Mouse (Mus musculus) adrenal gland, postnatal 14 days (tissue): ENCODE data around the gene Kcng4. TPM values are rescaled to one million over a fixed set of nuclear protein-coding genes. Genes with fewer than 3 reads are reported as not detected.

Experiments
- DNase-seq: peaks from one replicate; pipeline ENCODE4 v3.0.0; 2021; ENCODE audit warnings: mixed read lengths
- long read RNA-seq, 2 experiments: library from polyadenylated mRNA; stranded (forward); transcript quantifications; one replicate each; pipeline ENCODE4 v2.0.0; 2021
- total RNA-seq: library from RNA; stranded (reverse); gene quantifications from 2 replicates; pipeline ENCODE4 v1.2.3, GENCODE M21; 2021

Kcng4 gene
- total RNA-seq, result 0.41 and 0.74 TPM in 2 replicates
- long read RNA-seq, experiment 1, partial matches to known transcripts, result 0 of 1 reads
- long read RNA-seq, experiment 1, other reads (novel, unspliced or antisense), result 1 of 1 reads
- long read RNA-seq, experiment 2, result 0 reads

DNA sequence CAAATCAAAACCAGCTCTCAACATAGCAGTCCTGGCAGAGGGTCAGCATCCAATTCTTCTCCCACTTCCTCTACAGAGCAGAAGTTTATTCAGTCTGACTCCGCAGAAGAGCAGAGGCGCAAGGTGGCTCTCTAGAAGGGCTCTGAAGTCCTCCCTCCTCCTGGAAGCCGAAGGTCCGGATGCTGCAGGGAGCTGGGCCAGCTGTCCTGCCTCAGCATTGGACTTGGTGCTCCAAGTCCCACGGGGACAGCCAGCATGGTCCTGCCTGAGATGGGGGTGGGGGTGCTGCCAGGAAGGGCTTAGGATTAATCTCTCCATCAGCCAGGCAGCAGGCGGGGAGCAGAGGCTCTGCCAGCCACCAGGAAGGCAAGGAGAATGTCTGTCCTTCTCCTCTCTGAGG lies at the start of gene Kcng4:
TSS of gene Kcng4 (minus strand) at position 303 of the 400 bp plus-strand sequence.
- peak; percentile 44 for DNase-seq

DNA sequence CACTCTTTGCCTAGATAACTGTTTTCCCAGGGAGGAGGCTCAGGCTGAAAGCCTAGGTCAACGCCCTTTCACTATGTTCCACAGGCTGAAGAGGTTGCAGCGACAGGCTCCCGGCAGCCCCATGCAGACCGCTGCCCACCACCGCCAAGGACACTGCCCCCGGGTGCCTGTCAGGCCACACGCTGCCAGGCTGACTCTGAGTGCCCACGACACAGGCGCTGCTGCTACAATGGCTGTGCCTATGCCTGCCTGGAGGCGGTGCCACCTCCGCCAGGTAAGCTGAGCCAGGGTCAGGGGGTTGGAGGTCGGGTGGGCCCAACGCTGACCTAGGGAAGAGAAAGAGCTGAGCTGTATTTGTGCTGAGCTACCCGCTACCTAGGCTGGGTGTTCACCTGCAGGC lies 43.7 kb upstream of the Kcng4 start:
- peak; percentile 51 for DNase-seq

DNA sequence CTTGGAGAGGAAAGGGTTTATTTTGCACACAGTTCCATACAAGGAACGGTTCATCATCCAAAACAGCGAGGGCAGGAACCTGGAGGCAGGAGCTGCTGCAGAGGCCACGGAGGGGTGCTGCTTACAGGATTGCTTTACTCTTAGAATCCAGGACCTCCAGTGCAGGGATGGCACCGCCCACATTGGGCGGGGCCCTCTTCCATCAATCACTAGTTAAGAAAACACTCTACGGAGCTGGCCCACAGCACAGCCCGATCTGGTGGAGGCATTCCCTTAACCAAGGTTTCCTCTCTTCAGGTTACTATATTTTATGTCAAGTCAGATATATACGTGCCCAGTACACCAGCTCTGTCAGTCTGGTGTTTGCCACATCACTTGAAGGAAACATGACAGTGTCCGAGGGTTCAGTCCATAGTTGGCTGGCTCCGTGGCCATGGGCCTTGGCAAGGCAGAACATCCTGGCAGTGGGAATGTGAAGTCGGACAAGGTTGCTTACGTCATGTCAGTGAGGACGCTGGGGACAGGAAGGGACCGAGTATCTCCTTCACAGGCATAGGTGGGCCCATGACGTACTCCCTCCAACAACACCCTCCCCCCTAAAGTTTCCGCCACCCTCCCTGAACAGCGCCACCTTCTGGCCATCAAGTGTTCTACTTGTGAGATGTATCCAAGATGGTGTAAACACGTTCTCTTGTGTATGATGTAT lies 42.8 kb upstream of the Kcng4 start:
- peak; percentile 86 for DNase-seq

DNA sequence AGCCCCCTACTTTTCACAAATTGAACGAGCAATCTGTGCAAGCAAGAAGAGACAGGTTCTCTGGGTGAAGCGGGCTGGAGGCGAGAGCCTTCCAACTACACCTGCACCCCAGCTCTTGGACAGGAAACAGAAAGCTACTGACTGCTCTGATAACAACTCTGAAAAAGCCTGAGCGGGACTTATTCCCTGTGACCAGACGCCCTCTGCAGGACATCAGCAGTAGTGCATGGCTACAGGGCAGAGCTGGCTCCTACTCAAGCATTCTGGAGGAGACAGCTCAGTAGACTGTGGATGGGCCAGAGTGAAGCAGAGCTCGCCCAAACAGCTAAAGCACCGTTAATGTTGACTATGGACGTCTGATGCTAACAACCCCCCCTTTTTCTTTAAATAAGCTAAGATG lies 40.9 kb upstream of the Kcng4 start:
- peak; percentile 94 for DNase-seq

DNA sequence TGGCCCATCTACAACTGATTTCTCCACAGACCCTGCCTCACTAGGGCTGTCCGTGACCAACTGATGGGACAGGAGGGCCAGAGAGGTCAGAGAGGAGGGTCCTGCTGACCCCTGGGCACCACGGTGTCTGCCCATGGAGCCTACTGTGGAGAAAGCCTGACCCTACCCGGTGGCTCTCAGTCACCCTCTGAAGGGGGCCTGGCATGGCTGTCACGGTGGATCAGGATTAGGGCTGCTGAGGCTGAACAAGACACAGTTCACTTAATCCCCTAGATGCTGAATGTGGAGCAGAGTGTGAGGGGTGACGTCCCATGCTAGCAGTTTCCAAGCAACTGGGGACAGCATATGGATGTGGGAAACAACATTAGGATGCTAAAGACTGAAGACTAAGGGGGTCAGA lies 40.0 kb upstream of the Kcng4 start:
- no peak for DNase-seq

DNA sequence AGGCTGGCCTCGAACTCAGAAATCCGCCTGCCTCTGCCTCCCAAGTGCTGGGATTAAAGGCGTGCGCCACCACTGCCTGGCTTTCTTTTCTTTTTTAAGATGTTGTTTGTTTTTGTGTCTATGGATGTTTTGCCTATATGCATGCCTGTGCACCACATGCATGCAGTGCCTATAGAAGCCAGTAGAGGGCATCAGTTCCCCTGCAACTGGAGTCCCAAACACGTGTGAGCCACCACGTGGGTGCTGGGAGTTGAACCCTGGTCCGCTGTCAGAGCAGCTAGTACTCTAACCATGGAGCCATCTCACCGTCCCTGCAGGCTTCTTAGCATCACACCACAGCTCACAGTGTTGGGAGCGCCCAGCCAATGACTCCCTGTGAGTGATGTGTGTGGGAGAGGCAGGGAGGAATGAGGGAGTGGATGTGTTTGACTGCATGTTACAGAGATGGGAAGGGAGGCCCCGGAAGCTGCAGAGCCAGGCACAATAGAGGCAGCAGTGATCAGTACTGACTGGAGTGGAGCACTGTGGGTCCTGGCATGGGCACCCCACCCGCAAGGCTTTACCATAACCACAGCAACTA lies 38.6 kb upstream of the Kcng4 start:
- no peak for DNase-seq

DNA sequence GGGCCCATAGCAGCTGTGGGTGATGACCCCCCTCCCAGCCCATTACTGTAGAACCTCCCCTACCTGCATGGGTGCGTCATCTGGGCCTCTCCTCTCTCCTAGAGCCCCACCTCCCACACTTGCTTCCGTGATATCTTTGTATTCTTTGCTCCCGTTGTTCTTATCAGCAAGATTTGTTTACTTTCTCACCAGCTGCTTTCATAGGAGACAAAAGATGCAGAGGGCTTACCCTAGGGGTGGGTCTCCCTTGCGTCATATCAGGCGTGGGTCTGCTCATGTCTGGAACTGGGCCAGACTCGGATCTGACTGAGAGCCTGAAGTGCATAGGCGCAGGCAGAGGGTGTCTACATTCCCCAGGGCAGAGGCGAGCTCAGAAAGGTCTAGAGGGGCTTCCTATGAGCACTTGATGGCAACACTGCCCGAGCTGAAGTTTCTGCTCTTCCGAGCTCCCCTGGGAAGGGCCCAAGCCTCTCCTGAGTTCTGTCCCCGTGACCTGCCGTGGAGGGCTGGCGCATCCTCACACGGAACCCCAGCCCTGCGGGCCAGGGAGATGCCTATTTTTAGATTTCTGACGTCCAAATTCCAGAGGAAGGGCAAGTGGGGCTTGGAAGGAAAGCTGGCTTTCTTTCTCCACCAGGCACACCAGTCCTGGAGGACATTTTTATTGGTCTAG lies 35.1 kb upstream of the Kcng4 start:
- peak; percentile 69 for DNase-seq

DNA sequence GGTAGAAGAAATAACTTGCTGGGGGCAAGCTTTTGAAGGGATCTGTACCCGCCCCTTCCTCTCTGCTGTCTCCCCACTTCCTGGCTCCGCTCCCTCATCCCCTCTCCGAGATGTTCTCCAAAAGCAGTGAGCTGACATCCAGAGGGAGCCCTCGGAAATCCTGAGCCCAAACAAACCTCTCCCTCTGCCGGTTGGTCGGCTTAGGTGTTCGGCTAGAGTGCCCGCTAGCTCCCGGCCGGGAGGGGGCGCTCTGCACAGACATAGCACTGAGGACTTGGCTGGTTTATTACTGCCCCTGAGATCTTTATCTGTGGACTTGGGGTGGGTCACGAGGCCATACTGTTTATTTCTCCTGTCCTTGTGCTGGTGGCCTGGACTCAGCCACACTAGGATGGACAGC lies 33.8 kb upstream of the Kcng4 start:
- peak; percentile 62 for DNase-seq

DNA sequence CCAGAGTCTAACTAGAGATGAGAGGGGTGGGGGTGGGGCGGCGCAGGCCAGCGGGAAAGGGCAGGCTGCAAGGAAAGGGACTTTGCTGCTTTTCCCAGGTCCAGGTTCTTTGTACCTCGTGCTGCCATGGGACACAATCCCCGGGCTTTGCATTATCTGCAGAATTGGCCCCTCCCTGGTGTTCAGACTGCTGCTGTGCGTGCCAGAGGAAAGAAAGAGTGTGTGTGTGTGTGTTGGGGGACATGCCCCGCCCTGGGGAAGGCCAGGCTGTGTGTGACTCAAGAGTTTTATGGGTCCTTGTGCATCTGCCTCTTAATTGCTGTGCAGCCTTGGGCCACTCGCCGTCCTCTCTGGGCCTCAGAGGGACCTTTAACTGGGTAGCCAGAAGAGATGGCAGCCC lies 33.0 kb upstream of the Kcng4 start:
- peak; percentile 47 for DNase-seq

DNA sequence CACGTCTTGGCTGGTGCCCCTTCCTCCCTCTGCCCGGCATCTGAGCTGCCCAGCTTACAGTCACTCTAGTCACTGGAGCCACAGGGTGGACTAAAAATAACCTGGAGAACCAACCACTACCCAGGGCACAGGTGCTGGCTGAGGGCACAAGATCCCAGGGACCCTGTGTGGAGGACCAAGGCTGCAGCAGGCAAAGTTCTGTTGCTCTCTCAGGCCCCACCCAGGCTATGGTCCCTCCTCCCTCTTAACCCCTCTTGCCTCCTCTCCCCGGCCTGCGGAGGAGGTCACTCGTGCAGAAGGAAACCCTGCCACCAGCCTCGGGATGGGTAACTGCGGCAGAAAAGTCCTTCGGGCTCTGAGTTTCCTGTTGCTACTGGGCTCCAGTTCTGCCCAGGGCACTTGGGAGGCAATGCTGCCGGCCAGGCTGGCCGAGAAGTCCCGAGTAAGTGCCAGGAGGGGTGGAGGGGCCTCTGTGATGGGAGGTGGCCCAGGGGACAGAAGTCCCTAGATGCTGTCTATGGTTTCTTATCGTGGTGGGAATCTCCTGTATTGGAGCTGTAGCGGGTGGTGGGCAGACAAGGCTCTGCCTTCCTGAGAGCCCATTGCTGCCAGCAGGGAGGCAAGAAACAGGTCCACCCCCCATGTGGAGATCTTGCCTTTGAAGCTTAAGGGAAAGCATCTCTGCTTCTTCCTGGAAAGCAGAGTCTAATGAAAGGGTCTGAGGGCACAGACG lies 30.9 kb upstream of the Kcng4 start, which contains the start of gene Wfdc1:
TSS of gene Wfdc1 (plus strand) at position 147 of the 733 bp plus-strand sequence.
- peak; percentile 68 for DNase-seq

DNA sequence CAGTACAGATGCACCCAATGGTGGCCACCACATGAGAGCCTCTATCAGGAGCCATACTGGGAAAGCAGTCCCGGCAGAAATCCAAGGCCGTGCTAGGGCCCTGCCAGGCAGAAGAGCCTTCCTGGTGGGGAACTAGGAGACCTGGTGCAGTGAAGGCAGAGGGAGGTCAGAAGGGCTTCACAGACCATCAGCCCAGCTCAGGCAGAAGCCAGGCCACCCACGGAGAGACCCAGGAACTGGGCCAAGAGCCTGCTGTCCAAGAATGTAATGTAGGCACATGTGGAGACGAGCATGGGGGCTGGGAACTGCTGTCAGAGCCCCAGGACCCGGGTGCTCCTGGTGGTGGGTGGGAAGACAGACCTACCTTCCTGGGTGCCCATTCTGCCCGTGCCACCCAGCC lies 29.8 kb upstream of the Kcng4 start:
- peak; percentile 56 for DNase-seq

DNA sequence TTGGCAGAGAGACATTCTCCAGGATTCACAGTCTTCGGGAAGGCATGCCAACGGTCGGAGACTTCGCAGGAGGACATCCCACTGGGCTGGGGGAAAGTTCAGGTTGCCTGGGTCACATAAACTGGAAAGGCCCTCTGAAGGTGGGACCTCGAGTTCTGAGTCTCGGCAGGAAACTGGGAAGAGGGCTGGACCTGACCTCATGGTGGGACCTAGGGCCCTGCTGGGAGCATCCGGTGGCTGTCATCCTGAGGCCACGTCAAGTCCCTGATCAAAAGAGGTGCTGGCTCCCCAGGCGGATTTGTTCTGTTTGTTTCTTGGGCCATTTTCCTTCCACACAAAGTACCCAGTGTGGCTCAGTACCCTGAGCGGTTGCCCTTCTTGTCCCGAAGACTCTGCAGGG lies 28.0 kb upstream of the Kcng4 start:
- no peak for DNase-seq

DNA sequence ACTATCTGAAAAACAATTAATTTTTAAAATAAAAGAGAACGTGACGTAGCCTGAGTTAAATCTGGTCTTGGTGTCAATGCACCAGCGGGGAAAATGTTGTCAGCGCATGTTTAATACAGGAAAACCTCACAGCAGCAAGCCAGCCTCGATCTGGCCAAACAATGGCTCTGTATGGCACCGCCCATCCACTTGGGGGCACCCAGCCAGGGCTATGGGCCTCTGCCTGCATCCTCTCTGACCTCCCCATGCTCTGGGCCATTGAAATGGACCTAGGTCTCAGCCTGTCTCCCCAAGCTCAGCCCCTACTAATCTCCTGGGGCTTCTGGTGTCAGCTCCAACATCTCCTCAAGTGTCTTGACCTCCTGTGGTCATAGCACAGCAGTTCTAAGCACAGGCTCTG lies 26.4 kb upstream of the Kcng4 start:
- DNase-seq, result no peak

DNA sequence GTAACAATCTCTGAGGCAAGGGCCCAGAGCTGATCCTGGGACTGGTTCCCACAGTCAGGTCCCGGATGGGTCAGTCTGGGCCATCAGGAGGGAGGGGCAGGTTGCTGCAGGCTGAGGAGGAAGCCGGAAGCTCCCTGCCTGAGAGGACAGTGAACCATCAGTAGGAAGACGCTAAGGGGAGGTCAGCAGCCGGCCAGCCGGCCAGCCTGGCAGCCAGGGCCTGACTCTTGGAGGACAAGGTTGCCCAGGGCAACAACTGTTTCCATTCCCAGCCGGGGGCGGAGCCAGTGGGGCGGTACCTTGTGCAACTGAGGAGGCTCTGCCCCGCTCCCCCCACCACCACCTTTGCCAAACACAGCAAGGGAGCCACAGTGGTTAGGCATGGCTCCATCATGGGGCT lies 25.6 kb upstream of the Kcng4 start:
- DNase-seq, result peak; percentile 83

DNA sequence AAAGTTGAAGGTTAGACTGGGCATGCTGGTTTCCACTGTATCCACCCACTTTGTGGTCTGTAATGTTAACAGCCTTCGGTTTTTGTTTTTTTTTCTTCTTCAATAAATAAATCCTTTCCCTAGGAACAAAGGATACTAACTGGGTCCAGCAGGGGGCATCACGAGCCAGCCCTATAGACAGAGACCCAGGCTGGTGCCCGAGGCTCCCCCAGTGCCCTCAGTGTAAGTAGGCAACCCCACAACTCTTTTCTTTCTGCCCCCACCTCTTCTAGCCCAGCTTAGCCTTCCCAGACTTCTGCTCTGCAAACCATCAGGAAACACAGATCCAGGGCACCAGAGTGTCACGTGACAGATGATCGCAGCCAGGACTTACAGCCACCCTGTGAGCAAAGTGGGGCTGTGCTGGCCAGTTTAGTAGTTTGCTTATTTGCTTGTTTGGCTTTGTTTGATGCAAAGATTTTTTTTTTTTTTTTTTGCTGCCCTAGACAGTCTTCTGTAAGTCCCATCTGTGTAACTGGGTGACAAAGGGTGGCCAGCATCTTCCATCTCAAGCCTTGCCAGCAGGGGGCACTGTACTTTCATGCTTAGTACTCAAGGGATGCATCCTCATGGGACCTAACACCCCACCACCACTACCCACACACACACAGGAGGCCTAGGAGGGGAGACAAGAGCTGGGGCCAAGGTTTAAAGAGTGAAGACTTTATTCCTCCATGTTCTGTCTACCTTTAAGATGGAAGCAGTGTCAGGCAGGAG lies 21.4 kb upstream of the Kcng4 start:
- peak; percentile 67 for DNase-seq

DNA sequence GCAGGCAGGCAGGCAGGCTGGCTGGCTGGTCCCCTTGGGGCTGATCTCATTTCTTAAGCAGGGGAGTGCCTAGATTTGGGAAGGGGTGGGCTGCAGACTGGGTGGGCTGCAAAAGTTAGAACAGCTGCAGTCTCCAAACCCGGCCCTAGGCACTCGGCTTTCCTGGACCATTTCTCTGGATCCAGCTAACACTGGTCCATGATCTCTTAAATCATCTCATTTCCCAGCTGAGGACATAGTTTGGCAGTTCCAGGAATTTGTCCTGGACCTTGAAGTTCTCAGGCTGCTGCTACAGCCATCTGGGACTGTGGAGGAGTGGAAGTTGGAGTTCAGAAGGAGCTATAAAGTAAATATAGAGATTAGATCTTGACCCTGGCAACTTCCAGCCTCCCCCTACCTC lies 15.8 kb upstream of the Kcng4 start:
- no peak for DNase-seq

DNA sequence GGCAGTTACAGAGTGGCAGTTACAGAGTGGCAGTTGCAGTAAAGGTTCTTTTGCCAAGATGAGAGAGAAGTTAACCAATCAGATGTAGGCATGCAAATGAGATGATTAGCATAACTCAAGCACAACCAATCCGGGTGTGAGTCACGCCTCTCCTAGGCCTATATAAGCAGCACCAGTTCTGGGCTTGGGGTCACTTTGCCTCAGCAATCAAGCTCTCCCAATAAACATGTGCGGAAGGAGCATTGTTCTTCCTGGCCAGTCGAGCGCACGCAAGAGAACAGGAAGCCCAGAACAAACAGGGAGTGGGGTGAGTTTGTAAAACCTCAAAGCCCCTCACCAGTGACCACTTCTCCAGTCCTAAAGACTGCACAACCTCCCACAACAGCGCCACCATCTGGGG lies 11.4 kb upstream of the Kcng4 start:
- DNase-seq, result no peak

DNA sequence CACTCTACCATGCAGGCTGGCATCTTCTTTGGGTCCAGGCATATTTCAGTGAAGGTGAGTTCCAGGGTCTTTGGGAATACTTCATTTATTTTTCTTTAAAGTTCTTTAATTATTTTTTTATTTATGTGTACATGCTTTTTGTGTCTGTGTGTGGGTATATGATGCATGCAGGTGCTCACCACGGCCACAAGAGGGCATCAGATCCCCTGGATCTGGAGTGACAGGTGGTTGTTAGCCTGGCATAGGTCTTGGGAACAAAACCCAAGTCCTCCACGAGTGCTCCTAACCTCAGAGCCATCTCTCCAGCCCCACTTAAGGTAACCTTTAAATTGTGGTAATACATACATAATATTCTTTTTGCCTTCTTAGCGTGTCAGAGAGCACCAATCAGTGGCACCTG lies 10.7 kb upstream of the Kcng4 start:
- DNase-seq, result no peak

DNA sequence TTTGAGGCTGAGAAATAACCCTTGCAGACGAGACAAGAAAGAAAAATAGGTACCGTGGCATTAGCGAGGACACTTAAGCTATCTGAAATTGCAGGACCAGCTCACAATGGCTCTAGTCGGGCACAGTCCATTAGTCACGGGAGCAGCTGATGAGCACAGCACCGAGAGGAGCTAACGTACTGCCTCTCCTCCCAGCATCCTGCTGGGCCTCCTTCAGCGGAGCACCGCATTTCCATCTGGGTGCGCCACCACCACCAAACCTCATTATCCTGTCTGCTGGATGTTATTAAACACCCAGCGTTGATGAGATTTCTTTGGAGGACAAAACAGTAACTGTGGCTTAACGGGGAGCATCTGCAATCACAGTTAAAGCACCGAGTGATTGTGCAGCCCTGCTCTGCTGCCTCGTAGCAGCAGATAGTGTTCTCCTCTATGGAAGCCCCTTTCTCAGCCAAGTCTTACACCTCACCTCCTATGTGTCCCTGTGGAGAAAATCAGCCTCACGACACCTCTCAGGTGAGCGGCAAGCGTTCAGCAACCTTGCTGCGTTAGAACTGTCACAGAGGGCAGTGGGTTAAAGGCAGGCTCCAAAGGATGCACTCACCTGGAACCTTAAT lies 9.6 kb upstream of the Kcng4 start:
- DNase-seq, result no peak

DNA sequence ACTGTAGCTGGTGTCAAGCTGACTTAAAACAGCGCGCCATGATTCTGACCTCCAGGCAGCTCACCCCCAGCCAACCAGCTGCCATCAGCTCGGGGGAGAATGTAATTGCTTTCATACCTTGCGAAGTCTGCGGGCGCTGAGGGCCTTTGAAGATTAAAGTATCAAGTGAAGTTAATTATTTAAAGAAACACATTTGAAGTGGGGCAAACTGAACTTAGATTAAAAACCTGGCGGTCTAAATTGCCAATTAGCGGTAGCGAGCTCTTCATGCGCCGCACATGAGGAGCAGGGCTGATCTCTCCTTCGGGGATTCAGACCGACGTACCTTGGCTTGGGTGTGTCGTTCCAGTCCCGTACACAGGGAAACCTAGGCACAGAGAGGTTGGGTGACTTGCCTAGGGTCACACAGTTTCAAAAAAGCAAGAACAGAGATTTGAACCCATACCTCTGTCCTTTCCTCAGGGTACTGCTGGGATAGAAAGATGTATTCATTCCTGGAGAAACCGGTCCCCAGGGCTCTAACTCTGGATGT lies 9.0 kb upstream of the Kcng4 start:
- no peak for DNase-seq

DNA sequence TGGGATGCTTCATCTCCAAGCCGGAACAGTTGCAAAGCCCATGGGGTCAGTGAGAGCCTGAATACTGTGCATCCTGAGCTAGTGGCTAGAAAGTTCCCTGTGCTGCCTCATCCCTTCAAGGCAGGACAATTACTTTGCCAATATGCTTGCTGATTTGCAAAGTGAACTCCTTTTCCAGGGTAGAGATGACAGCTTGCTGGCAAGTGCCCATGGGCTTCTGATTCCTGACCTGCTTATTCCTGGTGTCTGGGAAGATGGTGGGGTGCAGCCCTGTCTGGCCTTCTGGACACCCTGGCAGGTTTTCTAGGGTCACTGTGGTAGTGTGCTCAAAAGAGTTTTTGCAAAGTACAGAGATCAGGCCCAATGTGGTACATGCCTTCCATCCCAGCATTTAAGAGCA lies 7.5 kb upstream of the Kcng4 start:
- no peak for DNase-seq
